Mouse (Mus musculus) lung, adult 2 months (tissue): Measurements from ENCODE around the gene Irf1.

ENCODE experiments used
- CTCF ChIP-seq: fragments of 200-500 bp; IDR thresholded peaks from 2 replicates; pipeline ENCODE4 v1.5.1; 2011; ENCODE audit warnings: mild to moderate bottlenecking, low read length, control low read depth; ENCODE audit not compliant: insufficient read depth
- POLR2A ChIP-seq: fragments of 200-500 bp; IDR thresholded peaks from 2 replicates; pipeline ENCODE4 v1.6.1; 2011; ENCODE audit warnings: low read depth, mild to moderate bottlenecking, control low read depth, low read length, borderline replicate concordance; ENCODE audit errors: extremely low read depth

DNA sequence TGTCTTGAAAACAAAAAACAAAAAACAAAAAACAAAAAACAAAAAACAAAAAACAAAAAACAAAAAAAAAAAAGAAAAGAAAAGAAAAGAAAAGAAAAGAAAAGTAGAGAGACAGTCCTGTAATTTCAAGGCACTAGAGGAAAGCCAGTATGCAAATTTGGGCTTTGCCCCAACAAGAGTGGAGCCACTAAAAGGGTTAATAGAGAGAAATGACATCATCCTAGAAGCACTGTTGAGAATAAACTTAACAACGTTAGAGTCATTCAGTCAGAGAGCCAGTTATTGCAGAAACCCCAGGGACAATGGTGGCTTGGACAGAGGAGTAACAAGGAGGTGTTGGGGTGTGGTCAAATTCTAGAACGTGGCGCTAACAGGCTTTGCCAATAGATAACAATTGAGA, 45.0 kb downstream of the Irf1 start:
- TF ChIP-seq CTCF (no peak), POLR2A (no peak)
